Mouse (Mus musculus) ES-CJ7 (cell line): ENCODE measurements at regions not wholly inside any gene's neighbourhood (a gene's known extent, or its start where the extent isn't known, plus 50 kb on each side); places are given as distances from the start of the nearest gene placed in this dataset.

Experiments used
- DNase-seq: peaks from one replicate; pipeline ENCODE4 v3.0.0; 2011; ENCODE audit warnings: low read depth, low spot score

GRCm38 (mm10) chr15:40223272-40223671, 89.1 kb downstream of the 9330182O14Rik start:
- peak; percentile 57 for DNase-seq

- no peak for DNase-seq
These were observed 107.6 kb downstream of the 9330182O14Rik start for GRCm38 (mm10) chr15:40241764-40242163.

GRCm38 (mm10) chr15:40248966-40249365, 114.8 kb downstream of the 9330182O14Rik start:
- no peak for DNase-seq

- DNase-seq: no peak
These were observed 125.3 kb downstream of the 9330182O14Rik start for GRCm38 (mm10) chr15:40259433-40259832.

- DNase-seq: no peak
These were observed 144.9 kb downstream of the 9330182O14Rik start for GRCm38 (mm10) chr15:40279021-40279420.

- DNase-seq: no peak
These were observed 146.4 kb downstream of the 9330182O14Rik start for GRCm38 (mm10) chr15:40280551-40280950.

GRCm38 (mm10) chr15:40281078-40281720, 147.0 kb downstream of the 9330182O14Rik start:
- DNase-seq: no peak

GRCm38 (mm10) chr15:40291602-40292001, 157.4 kb downstream of the 9330182O14Rik start:
- no peak for DNase-seq

GRCm38 (mm10) chr15:40312226-40312625, 178.1 kb downstream of the 9330182O14Rik start:
- DNase-seq: no peak

GRCm38 (mm10) chr15:40339746-40340145, 205.6 kb downstream of the 9330182O14Rik start:
- DNase-seq: no peak

GRCm38 (mm10) chr15:40340269-40340668, 206.1 kb downstream of the 9330182O14Rik start:
- DNase-seq: no peak

GRCm38 (mm10) chr15:40351473-40351872, 217.3 kb downstream of the 9330182O14Rik start:
- DNase-seq: no peak

- DNase-seq: no peak
These were observed 220.8 kb downstream of the 9330182O14Rik start for GRCm38 (mm10) chr15:40354802-40355487.

GRCm38 (mm10) chr15:40356096-40356495, 221.9 kb downstream of the 9330182O14Rik start:
- no peak for DNase-seq

GRCm38 (mm10) chr15:40358341-40358740, 224.2 kb downstream of the 9330182O14Rik start:
- DNase-seq: no peak

- DNase-seq: no peak
These were observed 227.8 kb downstream of the 9330182O14Rik start for GRCm38 (mm10) chr15:40361849-40362533.

- no peak for DNase-seq
These were observed 230.1 kb downstream of the 9330182O14Rik start for GRCm38 (mm10) chr15:40364221-40364621.

- DNase-seq: no peak
These were observed 231.4 kb downstream of the 9330182O14Rik start for GRCm38 (mm10) chr15:40365613-40366012.

GRCm38 (mm10) chr15:40367026-40367425, 232.9 kb downstream of the 9330182O14Rik start:
- DNase-seq: no peak

- DNase-seq: no peak
These were observed 234.6 kb downstream of the 9330182O14Rik start for GRCm38 (mm10) chr15:40368746-40369145.

- DNase-seq: no peak
These were observed 237.3 kb downstream of the 9330182O14Rik start for GRCm38 (mm10) chr15:40371486-40371885.

- no peak for DNase-seq
These were observed 252.4 kb downstream of the 9330182O14Rik start for GRCm38 (mm10) chr15:40386526-40386925.

GRCm38 (mm10) chr15:40387746-40388145, 253.6 kb downstream of the 9330182O14Rik start:
- no peak for DNase-seq
